Mouse (Mus musculus) heart, embryonic 12.5 days (tissue): ENCODE data around the gene Dync1i1. TPM values are rescaled to one million over a fixed set of nuclear protein-coding genes. Genes with fewer than 3 reads are reported as not detected.
A peak's percentile ranks its signal among the peaks of the same experiment; 100 is the strongest.

ENCODE experiments used
- ATAC-seq: fragments of 200-750 bp; cut with Nextera tagmentation; 2 replicates; pipeline ENCODE4 v1.8.0; 2017; ENCODE audit warnings: moderate TSS enrichment, moderate library complexity; ENCODE audit not compliant: insufficient number of reproducible peaks, low FRiP score
- H3K27ac ChIP-seq: fragments of 300-500 bp; sonication (generic); 2 replicates; pipeline ENCODE4 v1.5.1; 2016; ENCODE audit warnings: mild to moderate bottlenecking, moderate library complexity; ENCODE audit not compliant: poor library complexity, severe bottlenecking
- H3K27me3 ChIP-seq: fragments of 300-500 bp; sonication (generic); replicated peaks from 2 replicates; pipeline ENCODE4 v1.6.1; 2016; ENCODE audit warnings: mild to moderate bottlenecking, moderate library complexity
- H3K36me3 ChIP-seq: fragments of 300-500 bp; sonication (generic); 2 replicates; pipeline ENCODE4 v1.6.1; 2016; ENCODE audit warnings: mild to moderate bottlenecking, moderate library complexity
- H3K4me1 ChIP-seq: fragments of 300-500 bp; sonication (generic); replicated peaks from 2 replicates; pipeline ENCODE4 v1.6.1; 2016; ENCODE audit warnings: mild to moderate bottlenecking
- H3K4me2 ChIP-seq: fragments of 300-500 bp; sonication (generic); 2 replicates; pipeline ENCODE4 v1.6.1; 2016; ENCODE audit warnings: mild to moderate bottlenecking, moderate library complexity
- H3K4me3 ChIP-seq: fragments of 300-500 bp; sonication (generic); 2 replicates; pipeline ENCODE4 v1.5.1; 2016; ENCODE audit warnings: mild to moderate bottlenecking
- H3K9ac ChIP-seq: fragments of 300-500 bp; sonication (generic); 2 replicates; pipeline ENCODE4 v1.6.1; 2016; ENCODE audit warnings: mild to moderate bottlenecking, moderate library complexity
- H3K9me3 ChIP-seq: fragments of 300-500 bp; sonication (generic); replicated peaks from 2 replicates; pipeline ENCODE4 v1.6.1; 2016; ENCODE audit warnings: mild to moderate bottlenecking, moderate library complexity
- WGBS: fragments of 180-500 bp; shearing (Covaris S2); methylation state at CpG from one replicate; pipeline ENCODE4 v1.1.7; 2016; 5-methylcytosine and 5-hydroxymethylcytosine counted together
- polyA plus RNA-seq: library from polyadenylated mRNA; unstranded; fragments of >200 nt; fragmentation: Nextera tagmentation; extraction: Ambion mirVana; gene quantifications from 2 replicates; pipeline ENCODE4 v1.2.1, GENCODE M21; 2016

The Dync1i1 gene
- polyA plus RNA-seq, 1 experiment from 2014 or later, result 3.0 TPM

DNA sequence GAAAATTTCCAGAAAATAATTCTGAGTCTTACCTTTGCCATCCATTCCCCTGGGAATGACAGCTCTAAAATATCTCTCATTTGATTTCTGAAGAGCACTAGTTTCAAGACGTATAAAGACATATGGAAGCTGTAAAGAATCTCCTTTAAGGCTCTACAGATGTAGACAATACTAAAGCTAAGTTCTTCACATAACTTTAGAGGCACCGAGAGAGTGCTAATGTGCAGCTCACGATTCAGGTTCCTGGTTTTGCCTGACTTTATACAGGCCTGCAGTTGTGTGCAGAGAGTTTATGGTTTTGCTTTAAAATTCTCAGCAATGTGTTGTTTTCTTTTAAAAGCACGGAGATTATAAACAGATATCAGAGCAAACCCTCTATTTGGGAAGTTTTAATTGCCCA lies 242.1 kb downstream of the Dync1i1 start:
- H3K9me3 ChIP-seq, result no peaks in the 10 kb centered on the region
- 72% methylated on average over 4 of the region's 4 CpGs for WGBS

DNA sequence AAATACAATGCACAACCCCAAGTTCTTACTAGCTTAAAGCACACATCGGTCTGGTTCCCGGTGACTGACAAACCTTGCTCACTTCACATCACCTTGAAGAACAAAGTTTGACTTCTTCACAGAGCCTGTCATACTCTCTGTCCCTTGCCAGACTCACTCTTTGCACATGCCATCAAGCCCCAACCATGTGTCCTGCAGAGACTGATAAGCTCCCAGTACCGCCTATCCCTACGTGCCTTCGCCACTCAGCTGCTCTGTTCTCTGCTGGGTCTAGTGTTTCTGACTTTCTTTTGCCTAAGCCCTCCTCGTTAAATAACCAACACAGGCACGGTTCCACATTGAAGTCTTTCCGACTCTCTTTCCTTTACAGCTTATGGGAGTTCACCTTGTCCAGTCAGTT lies 244.2 kb downstream of the Dync1i1 start:
- Histone ChIP-seq H3K4me1 (peaks cover 9% of the 10 kb centered on the region), H3K4me3 (no peak overlapping the region)
- ATAC-seq, result no peak

More for the DNA sequence above, 242.1 kb downstream of the Dync1i1 start:
- Histone ChIP-seq H3K4me1 (peaks cover 9% of the 10 kb centered on the region), H3K27ac (no peak overlapping the region), H3K27me3 (no peaks in the 10 kb centered on the region), H3K4me3 (no peak overlapping the region), H3K36me3 (no peaks in the 10 kb centered on the region), H3K4me2 (no peak overlapping the region), H3K9ac (no peak overlapping the region)
- no peak for ATAC-seq

DNA sequence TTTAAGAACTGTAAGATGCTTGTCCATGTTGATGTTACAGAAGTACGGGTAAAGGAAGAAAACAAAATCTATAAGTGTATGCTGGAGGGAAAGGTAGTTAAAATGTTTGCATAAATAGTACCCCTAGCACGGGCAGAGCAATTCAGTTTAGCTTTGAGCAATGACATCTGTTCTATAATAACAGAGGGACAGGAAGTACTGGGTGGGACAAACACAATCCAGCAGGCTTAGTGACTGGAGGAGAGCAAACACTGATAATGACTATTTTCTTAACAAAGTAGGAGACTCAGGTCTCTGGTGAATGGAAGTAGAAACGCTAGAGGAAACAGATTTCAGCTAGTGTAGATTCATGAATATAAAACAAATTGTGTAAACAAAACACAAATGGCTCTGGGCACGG lies 250.8 kb downstream of the Dync1i1 start:
- H3K36me3 ChIP-seq, result no peaks in the 10 kb centered on the region
- no peak overlapping the region for H3K9ac ChIP-seq
- peak overlapping the region; percentile 63 for H3K27ac ChIP-seq
- WGBS, result 34% methylated on average over 4 of the region's 4 CpGs
- H3K4me3 ChIP-seq, result no peak overlapping the region
- no peaks in the 10 kb centered on the region for H3K4me1 ChIP-seq
- no peak overlapping the region for H3K4me2 ChIP-seq
- no peaks in the 10 kb centered on the region for H3K27me3 ChIP-seq
- ATAC-seq, result 0 out of 2 replicates have a peak, but pooled peaks have one; percentile 53
- H3K9me3 ChIP-seq, result no peaks in the 10 kb centered on the region

More for the DNA sequence above, 244.2 kb downstream of the Dync1i1 start:
- Histone ChIP-seq H3K9me3 (no peaks in the 10 kb centered on the region), H3K36me3 (no peaks in the 10 kb centered on the region), H3K27me3 (no peaks in the 10 kb centered on the region), H3K9ac (no peak overlapping the region), H3K4me2 (no peak overlapping the region), H3K27ac (no peak overlapping the region)
- 46% methylated on average over 8 of the region's 8 CpGs for WGBS

DNA sequence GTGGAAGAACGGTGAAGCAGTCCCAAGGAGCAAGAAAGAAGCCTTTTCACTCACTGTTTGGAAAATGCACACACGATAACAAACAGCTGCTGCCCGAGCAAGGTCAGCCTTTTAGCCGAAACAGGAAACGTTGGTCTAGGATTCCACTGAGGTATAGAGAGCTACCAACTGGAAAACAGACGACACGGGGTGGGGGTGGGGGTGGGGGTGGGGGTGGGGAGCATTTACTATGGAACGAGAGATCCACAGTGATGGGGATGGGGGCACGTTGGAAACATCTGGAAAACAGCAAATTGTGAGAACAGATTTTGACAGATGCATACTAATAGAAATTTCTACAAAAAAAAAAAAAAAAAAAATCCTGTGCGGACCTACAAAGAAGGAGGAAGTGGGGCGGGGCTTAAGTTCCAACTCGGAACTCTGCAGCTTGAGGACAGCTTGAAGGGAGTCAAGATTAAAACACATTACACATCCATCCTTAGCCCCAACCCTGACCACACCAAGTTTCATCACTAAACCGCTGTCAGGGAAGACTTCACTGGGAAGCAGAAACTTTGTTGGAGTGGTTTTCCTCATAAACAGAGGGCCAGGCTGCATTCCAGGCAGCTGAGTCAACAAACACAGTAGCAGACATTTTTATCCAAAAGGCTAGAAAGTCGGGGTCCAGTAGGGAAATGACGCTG lies 251.9 kb downstream of the Dync1i1 start:
- peak overlapping the region; percentile 9; the same call in 1 of the 2 replicates for H3K4me2 ChIP-seq
- H3K4me1 ChIP-seq, result no peaks in the 10 kb centered on the region
- no peak overlapping the region for H3K4me3 ChIP-seq
- H3K9ac ChIP-seq, result no peak overlapping the region
- no peaks in the 10 kb centered on the region for H3K36me3 ChIP-seq
- WGBS, result 48% methylated on average over 15 of the region's 15 CpGs
- peak overlapping the region; percentile 63 for H3K27ac ChIP-seq
- ATAC-seq, result no peak
- no peaks in the 10 kb centered on the region for H3K27me3 ChIP-seq
- H3K9me3 ChIP-seq, result no peaks in the 10 kb centered on the region

DNA sequence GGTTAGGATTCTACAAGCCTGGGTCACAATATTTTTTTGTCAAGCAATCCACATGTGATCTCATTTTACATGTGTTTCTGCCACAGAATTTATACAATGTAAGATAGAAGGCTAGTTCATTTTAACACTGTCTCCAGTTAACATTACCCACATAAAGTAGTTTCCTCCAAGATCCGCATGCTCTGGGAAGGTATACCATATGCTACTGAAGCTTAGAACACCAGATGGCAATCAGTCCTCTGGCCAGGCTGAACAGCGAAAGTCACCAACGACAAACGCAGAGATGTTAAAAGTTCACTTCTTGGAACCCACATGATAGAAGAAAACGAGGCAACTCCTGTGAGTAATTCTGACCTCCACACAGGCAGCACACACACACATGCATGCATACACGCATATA lies 265.8 kb downstream of the Dync1i1 start:
- H3K27me3 ChIP-seq, result no peaks in the 10 kb centered on the region
- no peak overlapping the region for H3K4me3 ChIP-seq
- no peak for ATAC-seq
- no peak overlapping the region for H3K4me2 ChIP-seq
- H3K27ac ChIP-seq, result no peak overlapping the region
- H3K9ac ChIP-seq, result no peak overlapping the region
- no peaks in the 10 kb centered on the region for H3K9me3 ChIP-seq
- H3K4me1 ChIP-seq, result peaks cover 8% of the 10 kb centered on the region
- no peaks in the 10 kb centered on the region for H3K36me3 ChIP-seq
- 74% methylated on average over 6 of the region's 6 CpGs for WGBS

DNA sequence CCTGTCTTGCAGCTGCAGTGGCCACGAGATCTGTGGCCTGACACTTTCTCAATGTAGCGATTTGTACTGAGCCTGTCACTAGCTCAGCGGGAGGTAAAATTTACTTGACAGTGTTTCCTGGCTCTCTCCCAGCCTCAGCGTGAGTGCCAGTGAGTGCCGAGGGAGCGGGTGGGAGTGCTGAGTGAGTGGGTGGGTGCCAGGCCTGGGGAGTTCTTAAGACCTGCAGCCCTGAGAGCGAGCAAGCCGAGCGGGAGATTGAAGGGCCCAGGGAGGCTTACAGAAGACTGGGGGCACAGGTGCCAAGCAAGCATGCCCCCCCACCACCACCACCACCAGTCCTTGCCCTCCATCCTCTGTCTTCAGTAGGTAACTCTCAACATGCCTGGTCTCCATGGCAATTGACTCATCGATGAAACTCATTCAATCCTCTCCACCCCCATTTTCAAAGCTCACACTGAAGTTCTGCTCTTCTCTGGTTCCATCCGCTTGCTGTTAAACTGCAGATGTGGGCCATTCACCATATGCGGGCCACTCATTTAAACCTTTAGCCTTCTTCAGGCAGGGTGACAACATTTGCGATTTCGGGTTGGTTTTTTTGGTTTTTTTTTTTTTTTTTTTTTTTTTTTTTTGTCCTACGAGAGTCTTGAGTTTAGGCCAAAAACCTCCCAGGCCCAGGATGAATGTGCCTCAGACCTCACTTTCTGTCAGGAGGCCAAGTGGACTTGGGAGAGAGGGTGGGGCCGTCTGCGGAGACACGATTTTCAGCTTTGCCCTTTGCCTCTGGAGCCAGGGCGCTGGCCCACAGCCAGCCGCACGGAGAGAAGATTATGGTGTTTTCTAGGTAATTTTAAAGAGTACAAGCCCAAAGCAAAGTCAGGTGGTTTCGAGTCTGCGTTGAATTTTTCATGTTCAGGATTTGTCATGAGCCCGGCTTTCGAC lies 266.6 kb downstream of the Dync1i1 start:
- Histone ChIP-seq H3K4me2 (peak overlapping the region; percentile 28), H3K36me3 (no peaks in the 10 kb centered on the region), H3K27ac (no peak overlapping the region), H3K9ac (no peak overlapping the region), H3K27me3 (no peaks in the 10 kb centered on the region), H3K4me1 (peaks cover 8% of the 10 kb centered on the region), H3K9me3 (no peaks in the 10 kb centered on the region), H3K4me3 (no peak overlapping the region)
- ATAC-seq, result peak; percentile 36
- WGBS, result 45% methylated on average over 25 of the region's 25 CpGs

DNA sequence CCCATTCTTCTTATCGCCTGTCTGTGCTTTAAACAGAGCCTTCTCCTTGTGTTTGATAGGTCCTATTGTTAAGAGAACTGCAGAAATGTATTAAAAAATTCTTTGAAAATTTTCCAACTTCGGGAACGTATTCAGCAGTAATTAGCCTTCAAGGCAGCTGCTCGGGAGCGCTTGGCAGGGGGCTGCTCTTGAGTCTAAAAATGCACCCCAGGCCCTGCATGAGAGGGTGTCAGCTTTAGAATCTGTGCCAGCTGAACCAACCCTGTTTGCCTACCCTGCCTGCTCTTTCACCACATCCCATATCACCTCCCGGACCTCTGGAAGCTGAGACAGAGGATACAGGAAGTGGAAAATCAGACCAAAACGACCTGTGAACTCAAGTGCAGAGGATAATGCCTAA lies 267.6 kb downstream of the Dync1i1 start:
- Histone ChIP-seq H3K27me3 (no peaks in the 10 kb centered on the region), H3K36me3 (no peaks in the 10 kb centered on the region), H3K9ac (no peak overlapping the region), H3K4me3 (no peak overlapping the region), H3K27ac (no peak overlapping the region), H3K4me1 (peaks cover 8% of the 10 kb centered on the region), H3K9me3 (no peaks in the 10 kb centered on the region), H3K4me2 (no peak overlapping the region)
- no peak for ATAC-seq
- WGBS, result 46% methylated on average over 7 of the region's 7 CpGs

DNA sequence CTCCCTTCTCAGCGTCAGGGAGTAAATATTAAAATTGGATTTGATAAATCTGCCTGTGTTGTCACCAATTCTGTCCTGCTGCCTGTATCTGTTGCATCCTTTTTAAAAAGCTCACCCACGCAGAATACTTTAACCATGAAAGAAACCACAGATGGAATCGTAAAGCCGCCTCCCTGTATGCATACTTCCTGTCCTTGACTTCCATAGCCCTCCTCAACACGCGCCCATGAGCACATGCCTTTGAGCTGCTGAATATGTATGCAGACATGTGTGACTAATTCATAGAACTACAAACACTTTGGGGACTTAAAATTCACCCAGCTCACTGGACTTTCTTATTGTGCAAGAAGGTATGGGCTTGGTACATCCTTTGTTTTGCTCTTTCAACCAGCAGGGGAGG lies 272.1 kb downstream of the Dync1i1 start:
- Histone ChIP-seq H3K27ac (no peak overlapping the region), H3K4me1 (no peaks in the 10 kb centered on the region; the same call in 1 of the 2 replicates), H3K9ac (no peak overlapping the region), H3K4me3 (no peak overlapping the region), H3K4me2 (no peak overlapping the region), H3K9me3 (no peaks in the 10 kb centered on the region), H3K36me3 (no peaks in the 10 kb centered on the region), H3K27me3 (no peaks in the 10 kb centered on the region)
- WGBS, result 79% methylated on average over 6 of the region's 6 CpGs
- no peak for ATAC-seq

DNA sequence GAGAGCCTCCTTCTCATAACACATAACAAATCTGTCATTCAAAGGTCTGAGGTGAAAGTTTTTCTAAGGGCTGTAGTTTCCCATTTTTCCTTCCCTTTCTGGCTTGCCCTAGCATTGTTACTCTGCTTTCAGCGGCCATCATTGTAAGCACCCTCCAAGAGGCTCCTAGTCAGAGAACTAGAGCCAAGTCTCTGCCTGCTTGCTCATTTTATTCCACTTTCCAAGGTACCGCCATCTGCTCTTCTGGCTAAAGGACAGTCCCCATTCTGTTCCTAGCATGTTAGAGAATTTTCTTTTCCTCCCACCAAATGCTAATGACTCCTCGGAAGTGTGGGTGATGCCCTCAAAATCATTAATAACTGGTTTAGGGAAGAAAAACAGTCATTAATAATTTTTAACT lies 276.6 kb downstream of the Dync1i1 start:
- 83% methylated on average over 3 of the region's 3 CpGs for WGBS
- no peaks in the 10 kb centered on the region for H3K36me3 ChIP-seq
- H3K27me3 ChIP-seq, result no peaks in the 10 kb centered on the region

DNA sequence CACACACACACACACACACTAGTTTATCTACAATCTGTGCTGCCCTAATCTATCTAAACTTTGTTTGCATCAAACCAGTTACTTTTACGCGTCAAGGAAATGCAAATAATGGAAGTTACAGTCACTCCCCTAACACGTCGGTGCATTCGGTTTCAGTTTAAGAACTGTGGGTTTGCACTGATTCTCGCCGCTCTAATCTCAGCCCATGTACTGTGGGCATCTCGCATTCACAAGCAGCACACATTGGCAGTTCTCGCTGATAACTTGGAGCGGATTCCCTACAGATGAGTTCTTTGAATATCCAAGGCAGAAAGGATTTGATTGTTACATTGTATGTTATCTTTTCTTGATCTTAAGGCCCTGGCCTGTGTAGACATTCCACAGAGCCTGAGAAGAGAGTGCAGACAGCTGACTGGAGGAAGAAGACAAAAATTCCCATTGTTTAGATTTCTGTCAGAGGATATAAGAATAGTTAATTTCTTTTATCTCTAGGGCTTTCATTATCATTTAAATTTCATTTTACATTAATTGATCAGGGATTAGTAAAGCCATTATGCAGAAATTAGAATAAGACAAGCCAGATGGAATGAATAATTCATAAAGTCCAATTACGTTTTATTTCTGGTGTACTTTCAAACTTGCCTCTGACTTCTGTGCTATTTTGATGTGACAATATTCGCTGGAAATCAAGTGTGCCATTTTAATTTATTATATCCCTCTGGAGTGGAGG lies 279.5 kb downstream of the Dync1i1 start:
- Histone ChIP-seq H3K4me1 (peaks cover 8% of the 10 kb centered on the region), H3K27me3 (no peaks in the 10 kb centered on the region), H3K9ac (no peak overlapping the region), H3K27ac (no peak overlapping the region), H3K36me3 (no peaks in the 10 kb centered on the region), H3K9me3 (no peaks in the 10 kb centered on the region), H3K4me2 (peak overlapping the region; percentile 59), H3K4me3 (no peak overlapping the region)
- WGBS, result 35% methylated on average over 12 of the region's 12 CpGs
- ATAC-seq, result no peak

More for the DNA sequence above, 276.6 kb downstream of the Dync1i1 start:
- no peak overlapping the region for H3K27ac ChIP-seq
- no peak overlapping the region for H3K4me3 ChIP-seq
- no peaks in the 10 kb centered on the region for H3K9me3 ChIP-seq
- H3K4me1 ChIP-seq, result peaks cover 8% of the 10 kb centered on the region
- ATAC-seq, result no peak
- H3K9ac ChIP-seq, result no peak overlapping the region
- H3K4me2 ChIP-seq, result no peak overlapping the region
